Mouse (Mus musculus): ENCODE results near the gene Aqp1. TPM values are rescaled to one million over a fixed set of nuclear protein-coding genes. Genes with fewer than 3 reads are reported as not detected.

Gene Aqp1
- total and polyA plus RNA-seq, 3 experiments, result not detected

- no peak overlapping the region for H3K4me2 ChIP-seq (ENCODE audit: insufficient read depth, low read depth, poor library complexity, severe bottlenecking)
- dilution Hi-C loops (cut with MboI; ENCODE audit: extremely low pct_ligation_motif_present, extremely low pct_unique_long_range_greater_than_20kb, low sequenced_read_pairs), result no loop called here
- H3K27me3 ChIP-seq (replicated peaks), result peaks cover 68% of the 10 kb centered on the region
- TF ChIP-seq POLR2AphosphoS2 (IDR thresholded peaks at IDR 0.05; ENCODE audit: low read depth, low read length) (no peak), IRF4 (IDR thresholded peaks at IDR 0.05; ENCODE audit: low read depth, low read length) (no peak), SMC3 (IDR thresholded peaks at IDR 0.05; ENCODE audit: low read depth, low read length) (no peak)
- DNase-seq (ENCODE audit: extremely low read depth), result no peak
- no peaks in the 10 kb centered on the region for H3K36me3 ChIP-seq (replicated peaks in 1 of 2; ENCODE audit: control insufficient read depth in 1 of 2, insufficient read depth in 1 of 2, low read length in 1 of 2)
- H3K4me1 ChIP-seq (ENCODE audit: control insufficient read depth in 1 of 2, insufficient read depth in 2 of 2), result no peaks in the 10 kb centered on the region
- no peak overlapping the region for H3K27ac ChIP-seq (ENCODE audit: insufficient read depth, low read depth)
- no peaks in the 10 kb centered on the region for H3K79me2 ChIP-seq (replicated peaks; ENCODE audit: control insufficient read depth, extremely low read depth, insufficient read depth, poor library complexity, severe bottlenecking)
- H3K4me3 ChIP-seq (replicated peaks in 1 of 3; ENCODE audit: low read depth in 2 of 3, low read length in 2 of 3, poor library complexity in 1 of 3), result no peak overlapping the region
- no peak overlapping the region for H3K9ac ChIP-seq (ENCODE audit: insufficient read depth, low read depth)
- peaks cover 12% of the 10 kb centered on the region for H3K9me3 ChIP-seq (replicated peaks; ENCODE audit: low read length)
- in situ Hi-C loops (cut with MboI; ENCODE audit: low pct_ligation_motif_present, low pct_unique_long_range_greater_than_20kb, low sequenced_read_pairs), result no loop called here
Observed at GRCm38 (mm10) chr6:55370831-55371230, 34.6 kb downstream of the Aqp1 start.

DNA sequence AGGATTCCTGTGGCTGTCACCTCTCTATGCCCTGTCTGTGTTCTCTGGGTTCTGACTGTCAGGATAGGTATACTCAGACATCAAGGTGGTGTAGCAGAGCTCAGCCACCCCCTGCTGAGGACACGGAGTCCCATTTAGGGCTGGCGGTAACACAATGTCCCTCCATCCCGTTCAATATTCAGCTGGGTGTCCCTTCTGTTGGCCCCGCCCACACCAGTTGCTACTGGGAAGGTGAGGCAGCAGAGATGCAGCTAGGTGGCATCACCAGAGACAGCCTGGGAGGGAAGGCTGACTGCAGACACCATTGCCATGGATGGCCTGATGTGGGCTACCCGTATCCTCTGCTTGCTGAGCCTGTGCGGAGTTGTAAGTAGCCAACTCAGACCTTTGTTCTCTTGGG lies 39.8 kb downstream of the Aqp1 start, which contains the start of gene Ghrhr:
Ghrhr (plus strand) TSS at position 220 of the 400 bp plus-strand sequence.
- in situ Hi-C loops (cut with MboI; ENCODE audit: low pct_ligation_motif_present, low pct_unique_long_range_greater_than_20kb, low sequenced_read_pairs), result no loop called here
- no peak for DNase-seq (ENCODE audit: extremely low read depth)
- H3K79me2 ChIP-seq (replicated peaks; ENCODE audit: control insufficient read depth, extremely low read depth, insufficient read depth, poor library complexity, severe bottlenecking), result no peaks in the 10 kb centered on the region
- TF ChIP-seq USF2 (conservative IDR thresholded peaks at IDR 0.05; ENCODE audit: low read depth, low read length) (no peak), USF1 (IDR thresholded peaks at IDR 0.05; ENCODE audit: low read depth, low read length) (no peak), ZKSCAN1 (IDR thresholded peaks at IDR 0.05; ENCODE audit: borderline replicate concordance, low read depth, low read length) (no peak), JUND (conservative IDR thresholded peaks at IDR 0.05; ENCODE audit: low read depth, low read length) (no peak), EP300 (IDR thresholded peaks at IDR 0.05; ENCODE audit: low read length) (no peak), MEF2A (IDR thresholded peaks at IDR 0.05; ENCODE audit: borderline replicate concordance, low read depth, low read length) (no peak), SIN3A (IDR thresholded peaks at IDR 0.05; ENCODE audit: low read length) (no peak), HCFC1 (IDR thresholded peaks at IDR 0.05; ENCODE audit: low read depth, low read length) (no peak), JUN (IDR thresholded peaks at IDR 0.05; ENCODE audit: insufficient read depth, low read depth, low read length) (no peak), MYC (IDR thresholded peaks at IDR 0.05; ENCODE audit: low read depth, low read length) (no peak), NELFE (IDR thresholded peaks at IDR 0.05; ENCODE audit: low read depth, low read length) (no peak), SMC3 (IDR thresholded peaks at IDR 0.05; ENCODE audit: low read depth, low read length) (no peak)
- no peak within 1 kb of the TSS for H3K27ac ChIP-seq (ENCODE audit: insufficient read depth, low read depth)
- H3K4me1 ChIP-seq (ENCODE audit: control insufficient read depth in 1 of 2, insufficient read depth in 2 of 2), result no peaks in the 10 kb centered on the region
- H3K9me3 ChIP-seq (replicated peaks; ENCODE audit: low read length), result peaks cover 9% of the 10 kb centered on the region
- H3K36me3 ChIP-seq (replicated peaks in 1 of 2; ENCODE audit: control insufficient read depth in 1 of 2, insufficient read depth in 1 of 2, low read length in 1 of 2), result no peaks in the 10 kb centered on the region
- peaks cover 70% of the 10 kb centered on the region for H3K27me3 ChIP-seq (replicated peaks)
- no peak within 1 kb of the TSS for H3K9ac ChIP-seq (ENCODE audit: insufficient read depth, low read depth)
- no peak within 1 kb of the TSS for H3K4me2 ChIP-seq (ENCODE audit: insufficient read depth, low read depth, poor library complexity, severe bottlenecking)
- H3K4me3 ChIP-seq (replicated peaks in 1 of 3; ENCODE audit: low read depth in 2 of 3, low read length in 2 of 3, poor library complexity in 1 of 3), result no peak within 1 kb of the TSS
- dilution Hi-C loops (cut with MboI; ENCODE audit: extremely low pct_ligation_motif_present, extremely low pct_unique_long_range_greater_than_20kb, low sequenced_read_pairs), result no loop called here

DNA sequence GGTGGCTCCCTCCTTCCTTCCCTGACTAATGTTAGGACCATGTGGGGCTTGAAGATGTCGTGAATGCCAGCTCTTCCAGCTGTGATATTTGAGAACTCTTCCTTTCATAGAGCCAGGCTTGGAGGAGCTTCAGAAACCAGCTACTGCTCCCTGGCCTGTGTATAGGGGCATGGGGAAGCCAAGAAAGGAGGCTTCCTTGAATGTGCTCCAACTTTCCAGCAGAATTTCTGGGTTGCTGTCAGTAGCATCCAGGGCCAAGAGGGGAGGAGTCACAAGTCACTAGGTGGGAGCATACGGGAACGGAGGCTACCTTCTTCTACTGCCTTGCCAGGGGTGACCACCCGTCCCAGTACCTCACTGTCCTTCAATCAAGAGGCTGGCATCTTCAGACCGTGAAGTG lies 40.3 kb downstream of the Aqp1 start:
- no peak for TF ChIP-seq MEF2A (IDR thresholded peaks at IDR 0.05; ENCODE audit: borderline replicate concordance, low read depth, low read length)
- no peak for TF ChIP-seq CTCF (conservative IDR thresholded peaks at IDR 0.05 in 1 of 2, IDR thresholded peaks at IDR 0.05 in 1 of 2; ENCODE audit: low read depth in 2 of 2, low read length in 2 of 2)
- TF ChIP-seq JUN (IDR thresholded peaks at IDR 0.05; ENCODE audit: insufficient read depth, low read depth, low read length), result no peak
- TF ChIP-seq NELFE (IDR thresholded peaks at IDR 0.05; ENCODE audit: low read depth, low read length), result no peak
- no peak for TF ChIP-seq RCOR1 (conservative IDR thresholded peaks at IDR 0.05; ENCODE audit: low read depth, low read length)
- TF ChIP-seq ZC3H11A (IDR thresholded peaks at IDR 0.05; ENCODE audit: low read depth, low read length), result no peak
- TF ChIP-seq POLR2A (IDR thresholded peaks at IDR 0.05; ENCODE audit: low read depth, low read length), result no peak
- Histone ChIP-seq H3K27ac (ENCODE audit: insufficient read depth, low read depth) (no peak overlapping the region), H3K9ac (ENCODE audit: insufficient read depth, low read depth) (no peak overlapping the region), H3K27me3 (replicated peaks) (peaks cover 74% of the 10 kb centered on the region), H3K4me2 (ENCODE audit: insufficient read depth, low read depth, poor library complexity, severe bottlenecking) (no peak overlapping the region), H3K9me3 (replicated peaks; ENCODE audit: low read length) (peaks cover 5% of the 10 kb centered on the region), H3K4me1 (ENCODE audit: control insufficient read depth in 1 of 2, insufficient read depth in 2 of 2) (no peaks in the 10 kb centered on the region), H3K4me3 (replicated peaks in 1 of 3; ENCODE audit: low read depth in 2 of 3, low read length in 2 of 3, poor library complexity in 1 of 3) (no peak overlapping the region), H3K36me3 (replicated peaks in 1 of 2; ENCODE audit: control insufficient read depth in 1 of 2, insufficient read depth in 1 of 2, low read length in 1 of 2) (no peaks in the 10 kb centered on the region), H3K79me2 (replicated peaks; ENCODE audit: control insufficient read depth, extremely low read depth, insufficient read depth, poor library complexity, severe bottlenecking) (no peaks in the 10 kb centered on the region)
- in situ Hi-C loops (cut with MboI; ENCODE audit: low pct_ligation_motif_present, low pct_unique_long_range_greater_than_20kb, low sequenced_read_pairs) (no loop called here), dilution Hi-C loops (cut with MboI; ENCODE audit: extremely low pct_ligation_motif_present, extremely low pct_unique_long_range_greater_than_20kb, low sequenced_read_pairs) (no loop called here)
- no peak for DNase-seq (ENCODE audit: extremely low read depth)

Measured in CH12.LX (cell line).